Mouse (Mus musculus): ENCODE measurements around the gene Setd1a.

- TF ChIP-seq CTCF (IDR thresholded peaks at IDR 0.05) (no peak), POLR2A (IDR thresholded peaks at IDR 0.05; ENCODE audit: insufficient read depth, low read depth, low read length) (no peak), EP300 (IDR thresholded peaks at IDR 0.05; ENCODE audit: insufficient read depth, low read depth, low read length) (no peak)
Measured at GRCm38 (mm10) chr7:127752069-127752468, 24.4 kb upstream of the Setd1a start.
